Mouse (Mus musculus): ENCODE data around the gene Nptxr. TPM values are rescaled to one million over a fixed set of nuclear protein-coding genes. Genes with fewer than 3 reads are reported as not detected.

Nptxr gene
- 1.8 and 2.2 TPM in 2 replicates for polyA plus RNA-seq (2016; fragmentation: Nextera tagmentation; extraction: Ambion mirVana)

DNA sequence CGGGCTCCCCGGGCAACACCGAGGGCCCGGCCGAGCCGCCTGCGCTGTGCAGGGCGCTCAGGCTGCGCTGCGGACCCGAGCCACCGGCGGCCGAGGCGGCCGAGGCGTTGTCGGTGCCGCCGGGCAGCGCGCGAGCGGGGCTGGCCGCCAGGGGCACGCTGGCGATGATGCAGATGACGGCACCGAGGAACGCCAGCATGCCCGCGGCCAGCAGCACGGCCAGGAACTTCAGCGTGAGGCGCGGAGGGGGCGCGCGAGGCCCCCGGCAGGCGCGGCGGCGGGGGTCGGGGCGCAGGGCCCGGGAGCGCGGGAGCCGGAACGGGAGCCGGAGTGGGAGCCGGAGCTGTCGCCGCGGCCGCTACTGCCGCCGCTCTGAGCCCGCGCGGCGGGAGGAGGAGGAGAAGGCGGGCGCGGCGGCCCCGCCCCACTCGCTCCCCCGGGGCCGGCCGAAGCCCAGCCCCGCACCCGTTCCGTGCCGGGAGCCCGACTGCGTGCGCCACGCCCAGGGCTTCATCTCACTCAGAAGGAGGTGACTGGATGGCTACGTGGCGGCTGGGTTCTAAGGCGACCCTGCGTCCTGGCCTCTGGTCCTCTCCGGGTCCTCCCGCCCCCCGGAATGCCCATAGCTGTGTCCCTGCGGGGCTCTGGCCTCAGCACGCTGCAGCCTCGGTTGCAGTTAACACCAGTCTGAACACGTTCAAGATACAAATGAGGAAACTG is at the start of gene Nptxr:
Nptxr (minus strand) TSS at position 415 of the 720 bp plus-strand sequence.
- Histone ChIP-seq H3K27ac (replicated peaks) (peak within 1 kb of the TSS; percentile 75), H3K4me1 (peaks cover 23% of the 10 kb centered on the region), H3K36me3 (replicated peaks) (no peaks in the 10 kb centered on the region), H3K9me3 (no peaks in the 10 kb centered on the region), H3K27me3 (replicated peaks; ENCODE audit: low read depth, poor library complexity, severe bottlenecking) (peaks cover 94% of the 10 kb centered on the region), H3K4me3 (peak within 1 kb of the TSS; percentile 72)
- under 1% methylated on average over 91 of the region's 91 CpGs for WGBS
- DNase-seq (ENCODE audit: low spot score) = peak; percentile 71

DNA sequence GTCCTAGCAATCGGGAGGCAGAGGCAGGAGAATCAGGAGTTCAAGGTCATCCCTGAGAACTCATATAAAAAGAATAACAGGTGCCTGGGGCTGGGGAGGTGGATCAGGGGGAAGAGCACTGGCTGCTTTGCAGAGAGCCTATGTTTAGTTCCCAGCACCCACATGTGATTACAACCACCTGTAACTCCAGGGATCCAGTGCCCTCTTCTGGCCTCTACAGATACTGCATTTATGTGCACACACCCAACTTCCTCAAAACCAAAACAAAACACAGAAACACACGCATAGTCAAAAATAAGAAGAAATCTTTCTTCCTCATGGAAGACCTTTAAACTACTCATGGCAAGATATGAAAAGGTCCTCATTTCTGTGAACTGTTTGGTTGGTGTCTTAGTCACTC is 45.6 kb upstream of the Nptxr start:
- no peak overlapping the region for H3K27ac ChIP-seq (replicated peaks)
- no peaks in the 10 kb centered on the region for H3K36me3 ChIP-seq (replicated peaks)
- DNase-seq (ENCODE audit: low spot score) = no peak
- H3K9me3 ChIP-seq = no peaks in the 10 kb centered on the region; the same call in 1 of the 2 replicates
- peaks cover 15% of the 10 kb centered on the region for H3K4me1 ChIP-seq
- no peak overlapping the region for H3K4me3 ChIP-seq
- 95% methylated on average over 2 of the region's 2 CpGs for WGBS
- peaks cover 8% of the 10 kb centered on the region; the same call in 1 of the 2 replicates for H3K27me3 ChIP-seq (replicated peaks; ENCODE audit: low read depth, poor library complexity, severe bottlenecking)

DNA sequence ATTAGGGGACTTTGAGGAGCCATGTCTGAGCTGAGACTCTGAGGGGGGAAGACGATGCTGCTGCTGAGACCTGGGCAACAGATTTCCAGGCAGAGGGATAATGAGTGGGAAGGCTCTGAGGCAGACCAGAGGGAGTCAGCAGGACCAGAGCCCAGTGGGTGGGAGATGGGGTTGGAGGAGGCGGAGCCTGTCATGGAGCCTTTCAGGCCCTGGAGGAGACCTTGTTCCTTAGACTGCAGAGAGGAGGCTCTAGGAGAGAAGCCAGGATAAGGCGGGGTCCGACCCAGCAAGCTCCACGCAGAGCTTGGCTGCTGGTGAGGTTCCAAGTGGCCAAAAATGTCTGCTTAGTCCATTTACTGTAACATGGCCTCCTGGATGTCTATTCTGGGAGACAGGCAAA is 42.5 kb upstream of the Nptxr start:
- H3K4me1 ChIP-seq = peaks cover 15% of the 10 kb centered on the region
- peaks cover 8% of the 10 kb centered on the region; the same call in 1 of the 2 replicates for H3K27me3 ChIP-seq (replicated peaks; ENCODE audit: low read depth, poor library complexity, severe bottlenecking)
- 21% methylated on average over 5 of the region's 5 CpGs for WGBS
- no peak for DNase-seq (ENCODE audit: low spot score)
- no peak overlapping the region for H3K4me3 ChIP-seq
- no peaks in the 10 kb centered on the region; the same call in 1 of the 2 replicates for H3K9me3 ChIP-seq
- H3K36me3 ChIP-seq (replicated peaks) = no peaks in the 10 kb centered on the region
- H3K27ac ChIP-seq (replicated peaks) = no peak overlapping the region

DNA sequence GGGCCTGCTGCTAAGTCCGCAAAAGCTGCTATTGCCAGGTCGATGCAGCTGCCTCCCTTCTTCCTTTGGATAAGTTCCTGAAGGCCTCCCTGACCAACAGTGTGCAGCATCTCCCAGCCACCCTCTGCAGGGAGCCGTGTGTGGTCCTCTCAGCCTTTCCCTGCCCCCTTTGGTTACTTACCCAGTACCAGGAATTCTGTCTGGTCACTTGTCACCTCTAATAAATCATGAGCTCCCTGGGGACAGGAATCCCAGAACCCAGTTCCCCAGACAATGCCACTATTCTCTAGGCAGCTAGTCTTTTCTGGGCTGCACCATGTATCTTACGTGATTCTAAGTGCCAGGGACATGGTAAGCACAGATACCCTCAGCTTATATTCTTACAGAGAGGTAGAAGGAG is 41.4 kb upstream of the Nptxr start:
- WGBS = 73% methylated on average over 4 of the region's 4 CpGs
- DNase-seq (ENCODE audit: low spot score) = no peak
- H3K9me3 ChIP-seq = no peaks in the 10 kb centered on the region; the same call in 1 of the 2 replicates

DNA sequence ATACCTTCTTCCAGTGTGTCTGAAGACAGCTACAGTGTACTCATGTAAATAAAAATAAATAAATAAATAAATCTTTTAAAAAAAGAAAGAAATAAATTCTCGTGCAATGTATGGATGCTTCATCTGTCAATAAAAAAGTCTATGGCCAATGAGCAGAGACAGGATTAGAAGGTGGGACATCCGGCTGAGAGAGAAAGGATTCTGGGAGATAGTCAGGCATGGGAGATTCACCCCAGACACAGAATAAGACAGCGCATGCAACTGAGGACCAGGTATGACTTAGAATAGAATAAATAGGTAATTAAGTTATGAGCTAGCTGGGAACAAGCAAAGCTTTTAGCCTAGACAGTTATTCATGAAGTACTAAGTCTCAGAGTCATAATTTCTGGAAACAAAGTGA is 38.4 kb upstream of the Nptxr start:
- DNase-seq (ENCODE audit: low spot score) = no peak
- no peaks in the 10 kb centered on the region for H3K36me3 ChIP-seq (replicated peaks)
- H3K4me1 ChIP-seq = peaks cover 13% of the 10 kb centered on the region
- no peak overlapping the region for H3K27ac ChIP-seq (replicated peaks)
- H3K9me3 ChIP-seq = no peaks in the 10 kb centered on the region
- WGBS = 88% methylated on average over 3 of the region's 3 CpGs
- H3K27me3 ChIP-seq (replicated peaks; ENCODE audit: low read depth, poor library complexity, severe bottlenecking) = peaks cover 16% of the 10 kb centered on the region; the same call in 1 of the 2 replicates
- no peak overlapping the region for H3K4me3 ChIP-seq

More for the DNA sequence above, 41.4 kb upstream of the Nptxr start:
- Histone ChIP-seq H3K4me1 (peaks cover 15% of the 10 kb centered on the region), H3K4me3 (no peak overlapping the region), H3K27me3 (replicated peaks; ENCODE audit: low read depth, poor library complexity, severe bottlenecking) (peaks cover 12% of the 10 kb centered on the region; the same call in 1 of the 2 replicates), H3K27ac (replicated peaks) (no peak overlapping the region), H3K36me3 (replicated peaks) (no peaks in the 10 kb centered on the region)

DNA sequence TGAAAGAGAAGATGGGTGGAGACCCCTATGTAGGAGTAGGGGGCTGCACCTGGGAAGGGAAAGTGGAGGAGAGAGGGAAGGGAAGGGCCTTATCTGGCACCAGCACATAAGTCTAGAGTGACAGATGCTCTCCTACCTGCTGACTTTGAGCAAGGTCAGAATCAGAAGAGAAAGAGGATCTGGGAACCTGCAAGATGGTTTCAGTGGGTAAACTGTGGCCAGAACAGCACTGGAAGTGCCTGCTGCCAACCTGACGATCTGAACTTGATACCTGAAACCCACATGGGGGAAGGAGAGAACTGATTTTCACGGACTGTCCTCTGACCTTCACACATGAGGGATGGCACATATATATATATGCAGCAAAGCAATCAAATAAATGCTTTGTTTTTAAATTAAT is 35.7 kb upstream of the Nptxr start:
- no peak for DNase-seq (ENCODE audit: low spot score)
- WGBS = 71% methylated on average over 2 of the region's 2 CpGs
- Histone ChIP-seq H3K27ac (replicated peaks) (no peak overlapping the region), H3K4me1 (peaks cover 5% of the 10 kb centered on the region), H3K36me3 (replicated peaks) (no peaks in the 10 kb centered on the region), H3K4me3 (no peak overlapping the region), H3K27me3 (replicated peaks; ENCODE audit: low read depth, poor library complexity, severe bottlenecking) (0 out of 2 replicates have a peak, but pooled peaks cover 11% of the 10 kb centered on the region), H3K9me3 (no peaks in the 10 kb centered on the region)

DNA sequence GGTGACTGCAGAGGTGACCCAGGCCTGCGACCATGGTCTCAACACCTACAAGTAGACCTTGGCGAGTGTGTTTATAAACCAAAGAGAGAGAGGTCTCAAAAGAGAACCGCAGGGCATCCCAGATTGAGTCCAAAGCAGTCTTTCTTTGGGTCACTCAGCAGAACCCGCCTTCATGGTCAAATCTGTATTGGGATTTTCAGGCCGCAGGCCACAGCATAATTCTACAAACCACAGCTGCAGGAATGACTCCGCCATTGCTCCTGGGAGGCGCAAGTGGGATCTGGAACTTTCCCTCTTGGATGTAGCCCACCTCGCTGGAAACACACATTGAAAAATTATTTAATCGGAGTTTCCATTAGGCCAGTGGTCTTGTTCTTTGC is 30.3 kb upstream of the Nptxr start:
- Histone ChIP-seq H3K27me3 (replicated peaks; ENCODE audit: low read depth, poor library complexity, severe bottlenecking) (no peaks in the 10 kb centered on the region), H3K27ac (replicated peaks) (peak overlapping the region; percentile 94), H3K4me3 (peak overlapping the region; percentile 89), H3K36me3 (replicated peaks) (peaks cover 9% of the 10 kb centered on the region), H3K4me1 (peaks cover 49% of the 10 kb centered on the region), H3K9me3 (no peaks in the 10 kb centered on the region)
- DNase-seq (ENCODE audit: low spot score) = no peak
- WGBS = 60% methylated on average over 9 of the region's 9 CpGs

DNA sequence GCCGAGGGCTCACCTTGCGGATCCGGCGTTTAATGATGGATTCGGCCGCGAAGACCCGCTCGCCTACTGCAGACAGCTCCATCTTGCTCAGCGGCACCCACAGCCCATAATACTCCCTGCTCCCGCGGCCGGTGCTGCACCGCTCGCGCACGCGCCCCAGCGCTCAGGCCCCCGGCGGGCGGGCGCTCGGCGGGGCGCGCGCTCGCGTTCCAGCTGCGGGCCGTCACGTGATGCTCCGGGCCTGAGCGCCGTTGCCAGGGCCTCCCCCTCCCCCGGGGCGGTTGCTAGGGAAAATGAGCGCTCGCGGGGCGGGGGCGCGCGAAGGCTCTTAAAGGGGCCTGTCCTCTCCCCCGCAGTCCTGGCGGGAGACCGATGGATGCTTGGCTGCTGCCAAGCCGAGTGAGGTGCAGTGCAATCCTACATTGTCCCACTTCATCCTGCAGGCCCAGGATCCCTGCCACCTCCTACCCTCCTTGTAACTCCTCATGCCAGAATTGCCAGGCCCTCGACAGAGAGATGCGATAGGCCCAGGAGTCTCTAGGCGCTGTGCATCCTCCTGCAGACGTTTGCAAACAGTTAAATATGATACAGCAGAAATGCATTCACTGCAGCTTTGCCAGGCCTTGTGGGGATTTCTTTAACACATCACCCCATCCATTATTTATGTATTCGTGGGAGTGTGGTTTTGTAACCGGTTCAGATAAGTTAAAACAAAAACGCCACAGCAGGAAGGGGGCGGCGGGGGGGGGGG is 29.7 kb upstream of the Nptxr start, which contains the start of the genes Npcd and Cbx6:
Npcd (minus strand) TSS at position 108 of the 751 bp plus-strand sequence.
Cbx6 (minus strand) TSS at position 559 of the 751 bp plus-strand sequence.
- WGBS = 1% methylated on average over 58 of the region's 58 CpGs
- Histone ChIP-seq H3K36me3 (replicated peaks) (peaks cover 9% of the 10 kb centered on the region), H3K27ac (replicated peaks) (peak within 1 kb of the TSS; percentile 94), H3K4me1 (peaks cover 55% of the 10 kb centered on the region), H3K9me3 (no peaks in the 10 kb centered on the region), H3K27me3 (replicated peaks; ENCODE audit: low read depth, poor library complexity, severe bottlenecking) (no peaks in the 10 kb centered on the region), H3K4me3 (peak within 1 kb of the TSS; percentile 89)
- peak; percentile 99 for DNase-seq (ENCODE audit: low spot score)

DNA sequence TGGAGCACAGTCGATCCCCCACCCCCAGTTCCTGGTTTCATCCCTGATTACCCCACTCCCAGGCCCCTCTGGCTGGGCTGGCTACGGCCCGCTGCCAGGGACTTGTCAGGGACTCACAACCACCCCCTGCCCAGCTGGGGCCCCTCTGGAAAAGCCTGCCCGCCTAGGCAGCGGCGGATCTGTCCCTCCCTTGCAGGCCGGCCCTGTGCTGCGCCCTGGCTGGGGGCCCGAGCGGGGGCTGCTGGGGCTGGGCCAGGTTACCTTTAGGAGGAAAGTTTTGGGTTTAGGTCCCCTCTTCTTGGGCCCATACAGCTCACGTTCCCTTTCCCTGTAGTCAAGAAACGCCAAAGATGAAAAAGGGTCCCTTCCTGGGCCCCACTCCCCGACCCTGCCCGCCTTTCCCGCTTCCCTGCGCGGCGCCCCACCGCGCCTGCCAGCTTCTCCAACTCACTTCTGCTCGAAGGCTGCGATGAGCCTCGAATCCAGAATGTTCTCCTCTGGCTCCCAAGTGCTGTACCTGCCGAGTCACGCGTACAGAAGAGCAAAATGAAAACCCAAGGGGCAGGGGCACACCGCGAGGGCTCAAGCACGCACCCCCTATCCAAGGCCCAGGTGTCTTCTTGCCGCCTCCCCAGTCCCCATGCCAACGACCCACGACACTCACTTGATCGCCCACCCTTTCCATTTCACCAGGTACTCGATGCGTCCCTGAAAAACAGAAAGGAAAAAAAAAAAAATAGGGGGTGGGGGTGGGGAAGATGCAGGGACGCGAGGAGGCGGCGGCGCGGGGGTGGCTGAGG is 28.9 kb upstream of the Nptxr start:
- under 1% methylated on average over 41 of the region's 41 CpGs for WGBS
- H3K4me1 ChIP-seq = peaks cover 63% of the 10 kb centered on the region
- H3K27ac ChIP-seq (replicated peaks) = peak overlapping the region; percentile 94
- H3K36me3 ChIP-seq (replicated peaks) = peaks cover 16% of the 10 kb centered on the region
- DNase-seq (ENCODE audit: low spot score) = peak; percentile 56
- no peaks in the 10 kb centered on the region for H3K27me3 ChIP-seq (replicated peaks; ENCODE audit: low read depth, poor library complexity, severe bottlenecking)
- no peaks in the 10 kb centered on the region for H3K9me3 ChIP-seq
- peak overlapping the region; percentile 89 for H3K4me3 ChIP-seq

DNA sequence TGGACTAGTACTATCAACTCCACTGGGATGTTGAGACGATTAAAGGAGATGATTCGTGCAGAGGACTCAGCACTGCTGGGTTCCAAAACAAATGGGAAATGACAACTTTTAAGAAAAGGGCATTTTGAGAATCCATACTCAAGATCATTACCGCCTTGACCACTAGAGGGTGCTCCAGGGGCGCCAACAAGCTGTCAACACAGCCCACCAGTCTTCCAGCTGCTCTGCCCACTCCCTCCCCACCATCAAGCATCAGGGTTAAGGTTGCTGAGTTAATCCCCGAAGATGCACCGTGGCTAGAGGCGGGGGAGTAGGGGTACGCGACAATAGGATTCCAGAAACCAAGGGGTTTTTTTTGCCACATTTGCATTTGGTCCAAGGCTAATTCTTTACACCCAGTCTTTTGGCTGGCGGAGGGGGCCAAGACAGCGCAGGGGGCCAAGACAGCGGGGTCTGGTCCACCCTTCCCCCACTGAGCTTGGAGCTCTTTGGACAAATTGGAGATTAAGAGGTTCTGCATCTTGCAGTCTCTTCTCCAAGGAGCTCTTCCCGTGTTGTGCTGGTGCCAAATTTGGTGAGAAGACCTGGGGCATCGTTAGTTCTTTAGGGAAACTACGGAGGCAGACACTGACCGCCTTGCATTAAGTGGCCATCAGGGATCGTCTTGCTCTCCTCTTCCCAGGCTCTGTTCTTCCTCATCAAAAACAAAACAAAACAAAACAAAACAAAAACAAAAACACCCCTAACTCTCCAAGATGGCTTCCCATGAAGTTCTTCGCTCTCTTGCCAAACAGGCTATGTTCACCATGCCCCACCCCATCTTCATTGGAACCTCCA is 27.7 kb upstream of the Nptxr start:
- no peaks in the 10 kb centered on the region for H3K27me3 ChIP-seq (replicated peaks; ENCODE audit: low read depth, poor library complexity, severe bottlenecking)
- H3K4me3 ChIP-seq = peak overlapping the region; percentile 89
- H3K4me1 ChIP-seq = peaks cover 70% of the 10 kb centered on the region
- H3K27ac ChIP-seq (replicated peaks) = no peak overlapping the region
- H3K9me3 ChIP-seq = no peaks in the 10 kb centered on the region
- peaks cover 28% of the 10 kb centered on the region for H3K36me3 ChIP-seq (replicated peaks)
- 29% methylated on average over 18 of the region's 18 CpGs for WGBS
- peak; percentile 84 for DNase-seq (ENCODE audit: low spot score)

DNA sequence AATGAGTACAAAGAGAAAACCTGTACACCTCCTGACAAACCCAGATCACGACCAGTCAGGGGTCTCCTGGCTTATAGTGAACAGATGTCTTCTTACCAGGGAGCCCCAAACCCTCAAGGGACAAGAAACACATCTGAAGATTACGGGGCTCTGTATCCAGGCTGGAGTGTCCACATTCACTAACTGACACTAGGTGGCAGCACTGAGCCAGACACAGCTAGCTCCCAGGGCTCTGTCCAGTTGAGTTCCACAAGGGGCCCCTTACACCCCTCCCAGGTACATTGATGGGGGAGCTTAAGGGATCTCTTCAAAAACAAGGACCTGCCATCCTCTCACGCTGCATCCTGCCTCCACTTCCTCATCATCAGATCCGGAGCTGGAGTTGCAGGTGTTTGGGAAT is 25.8 kb upstream of the Nptxr start:
- no peaks in the 10 kb centered on the region for H3K27me3 ChIP-seq (replicated peaks; ENCODE audit: low read depth, poor library complexity, severe bottlenecking)
- 8% methylated on average over 4 of the region's 4 CpGs for WGBS
- DNase-seq (ENCODE audit: low spot score) = peak; percentile 77
- H3K9me3 ChIP-seq = no peaks in the 10 kb centered on the region
- H3K27ac ChIP-seq (replicated peaks) = no peak overlapping the region
- H3K4me1 ChIP-seq = peaks cover 80% of the 10 kb centered on the region
- H3K36me3 ChIP-seq (replicated peaks) = peaks cover 43% of the 10 kb centered on the region
- H3K4me3 ChIP-seq = no peak overlapping the region

Measured in embryonic facial prominence, embryonic 10.5 days (tissue).